Mouse (Mus musculus) frontal cortex, postnatal 25 days (tissue): ENCODE data around the gene Olfr1229.

ENCODE experiments used
- DNase-seq, 2 experiments: peaks; one replicate each; pipeline ENCODE4 v3.0.0; 2022; ENCODE audit warnings: low spot score in 2 of 2

The Olfr1229 gene

GRCm38 (mm10) chr2:89287914-89288313 lies at the start of gene Olfr1229:
Gene Olfr1229 (minus strand): TSS chr2:89288014.
- no peak for DNase-seq

GRCm38 (mm10) chr2:89329575-89329974 lies 41.8 kb upstream of the Olfr1229 start, which contains the start of gene Olfr1232:
Gene Olfr1232 (minus strand): TSS chr2:89329675.
- DNase-seq, result no peak

GRCm38 (mm10) chr2:89306974-89307373 lies 19.2 kb upstream of the Olfr1229 start, which contains the start of gene Olfr1231:
Gene Olfr1231 (minus strand): TSS chr2:89307074.
- no peak for DNase-seq

GRCm38 (mm10) chr2:89297168-89297567 lies 9.4 kb upstream of the Olfr1229 start, which contains the start of gene Olfr1230:
Gene Olfr1230 (minus strand): TSS chr2:89297268.
- DNase-seq, result no peak

- DNase-seq, result no peak
Measured at GRCm38 (mm10) chr2:89253962-89254361, 33.9 kb downstream of the Olfr1229 start, which contains the start of gene Olfr1228. Gene Olfr1228 (minus strand): TSS chr2:89254062.
